Mouse (Mus musculus) frontal cortex, postnatal 36 days (tissue): Measurements from ENCODE around the gene Xrcc1.
A peak's percentile ranks its signal among the peaks of the same experiment; 100 is the strongest.
"Not testable (repeated sequence)": the region's sequence is repeated elsewhere in the genome, so short reads cannot be mapped to it uniquely, and the experiment has no call there.

Experiments
- DNase-seq, 2 experiments: peaks; one replicate each; pipeline ENCODE4 v3.0.0; 2022; ENCODE audit warnings: low spot score in 2 of 2

The Xrcc1 gene

GRCm38 (mm10) chr7:24546068-24546614, at the start of gene Xrcc1, which contains the start of gene Pinlyp:
TSS of gene Xrcc1 (plus strand) at chr7:24546289.
TSS of gene Pinlyp (minus strand) at chr7:24546118.
- DNase-seq = no peak

DNA sequence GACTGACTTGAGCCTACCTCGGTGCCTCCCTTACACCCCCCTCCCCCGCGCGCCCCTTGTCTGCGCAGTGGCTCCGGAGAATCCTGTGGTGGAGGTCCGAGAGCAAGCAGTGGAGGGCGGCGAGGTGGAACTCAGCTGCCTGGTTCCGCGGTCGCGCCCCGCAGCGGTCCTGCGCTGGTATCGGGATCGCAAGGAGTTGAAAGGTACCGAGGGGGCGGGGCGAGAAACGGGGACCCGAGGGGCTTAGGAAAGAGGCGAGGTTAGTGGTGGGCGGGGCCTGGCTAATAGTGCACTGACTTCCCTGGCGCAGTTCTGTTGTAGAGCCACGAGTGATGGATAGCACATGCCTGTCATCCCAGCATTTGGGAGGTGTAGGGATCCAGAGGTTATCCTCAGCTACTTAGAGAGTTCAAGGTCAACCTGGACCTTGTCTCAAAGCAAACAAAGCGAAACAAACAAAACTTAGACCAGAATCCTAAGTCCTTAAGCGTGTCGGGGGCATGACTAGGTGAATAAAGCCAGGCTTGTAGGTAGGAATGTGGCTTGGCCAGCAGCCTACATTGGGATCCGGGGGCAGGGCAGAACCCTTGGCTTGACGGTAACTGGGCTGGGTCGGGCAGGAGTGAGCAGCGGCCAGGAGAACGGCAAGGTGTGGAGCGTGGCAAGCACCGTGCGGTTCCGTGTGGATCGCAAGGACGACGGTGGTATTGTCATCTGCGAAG, 46.1 kb upstream of the Xrcc1 start:
- DNase-seq = no peak

DNA sequence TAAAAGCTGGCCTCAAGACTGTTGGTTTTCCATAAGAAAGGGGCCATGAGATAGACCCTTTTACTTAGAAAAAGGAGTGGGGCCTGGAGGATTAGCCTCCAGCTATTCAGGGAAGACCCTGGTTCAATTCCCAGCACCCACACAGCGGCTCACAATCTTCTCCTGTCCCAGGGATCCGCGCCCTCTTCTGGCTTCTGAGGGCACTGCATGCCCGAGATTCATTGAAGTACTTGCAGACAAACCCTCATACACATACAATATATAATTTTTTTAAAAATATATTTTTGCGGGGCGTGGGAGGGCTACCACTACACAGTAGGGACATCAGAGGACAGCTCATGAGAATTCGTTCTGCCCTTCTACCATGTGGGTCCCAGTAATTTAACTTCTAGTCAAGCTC, 45.2 kb upstream of the Xrcc1 start:
- DNase-seq = no peak

DNA sequence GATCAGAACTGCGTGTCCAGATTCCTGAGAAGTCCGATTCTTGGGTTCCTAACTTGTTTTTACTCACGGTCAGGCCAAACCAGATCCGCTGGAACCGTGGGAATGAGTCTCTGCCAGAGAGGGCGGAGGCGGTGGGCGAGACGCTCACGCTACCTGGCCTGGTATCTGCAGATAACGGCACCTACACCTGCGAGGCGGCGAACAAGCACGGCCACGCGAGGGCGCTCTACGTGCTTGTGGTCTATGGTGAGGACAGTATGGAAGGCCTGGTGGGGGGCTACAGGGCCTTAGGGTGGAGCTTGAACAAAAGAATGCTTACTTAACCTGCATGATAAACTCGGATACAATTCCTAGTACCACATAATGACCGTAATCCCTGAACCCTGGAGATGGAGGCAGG, 44.6 kb upstream of the Xrcc1 start:
- no peak for DNase-seq

GRCm38 (mm10) chr7:24504004-24504403, 42.1 kb upstream of the Xrcc1 start:
- DNase-seq = no peak

- no peak for DNase-seq
Observed at GRCm38 (mm10) chr7:24504868-24505267, 41.2 kb upstream of the Xrcc1 start.

- no peak for DNase-seq
Observed at GRCm38 (mm10) chr7:24505447-24506064, 40.5 kb upstream of the Xrcc1 start.

- no peak for DNase-seq
Observed at GRCm38 (mm10) chr7:24506065-24506459, 40.0 kb upstream of the Xrcc1 start.

- DNase-seq = peak; percentile 69 to 75
Observed at GRCm38 (mm10) chr7:24506476-24506837, 39.6 kb upstream of the Xrcc1 start.

GRCm38 (mm10) chr7:24506838-24507725, 39.0 kb upstream of the Xrcc1 start, which contains the start of gene Zfp428:
TSS of gene Zfp428 (plus strand) at chr7:24507006.
- peak; percentile 84 to 86 for DNase-seq

GRCm38 (mm10) chr7:24507726-24508114, 38.4 kb upstream of the Xrcc1 start:
- DNase-seq = no peak

GRCm38 (mm10) chr7:24512355-24512754, 33.7 kb upstream of the Xrcc1 start, which contains the start of gene AC161166.1:
TSS of gene AC161166.1 (minus strand) at chr7:24512455.
- no peak for DNase-seq

GRCm38 (mm10) chr7:24516319-24516718, 29.8 kb upstream of the Xrcc1 start:
- peak in 1 of 2 experiments; percentile 62 for DNase-seq

DNA sequence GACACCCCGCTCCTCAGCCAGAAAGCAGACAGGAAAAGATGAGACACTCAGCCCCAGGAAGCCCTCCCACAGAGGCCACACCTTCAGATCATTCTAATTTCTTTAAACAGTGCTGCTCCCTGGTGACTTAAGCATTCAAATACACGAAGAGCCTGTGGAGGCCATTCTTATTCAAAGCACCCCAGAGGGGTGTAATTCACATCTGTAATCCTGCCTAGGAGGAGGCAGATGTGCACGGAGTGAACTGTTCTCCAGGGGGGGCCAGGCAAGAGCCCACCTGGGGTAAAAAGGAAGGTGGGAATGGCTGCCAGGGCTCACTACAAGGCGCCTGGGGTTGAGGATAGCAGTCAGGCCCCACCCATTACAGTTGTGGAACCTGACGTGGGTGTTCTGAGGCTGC, 29.0 kb upstream of the Xrcc1 start:
- no peak for DNase-seq

- peak in 1 of 2 experiments; percentile 77 for DNase-seq
Observed at GRCm38 (mm10) chr7:24517654-24518053, 28.4 kb upstream of the Xrcc1 start.

GRCm38 (mm10) chr7:24519130-24519529, 27.0 kb upstream of the Xrcc1 start:
- no peak for DNase-seq

- not testable (repeated sequence) for DNase-seq
Observed at GRCm38 (mm10) chr7:24520054-24520453, 26.0 kb upstream of the Xrcc1 start.

GRCm38 (mm10) chr7:24522805-24523204, 23.3 kb upstream of the Xrcc1 start:
- DNase-seq = no peak

DNA sequence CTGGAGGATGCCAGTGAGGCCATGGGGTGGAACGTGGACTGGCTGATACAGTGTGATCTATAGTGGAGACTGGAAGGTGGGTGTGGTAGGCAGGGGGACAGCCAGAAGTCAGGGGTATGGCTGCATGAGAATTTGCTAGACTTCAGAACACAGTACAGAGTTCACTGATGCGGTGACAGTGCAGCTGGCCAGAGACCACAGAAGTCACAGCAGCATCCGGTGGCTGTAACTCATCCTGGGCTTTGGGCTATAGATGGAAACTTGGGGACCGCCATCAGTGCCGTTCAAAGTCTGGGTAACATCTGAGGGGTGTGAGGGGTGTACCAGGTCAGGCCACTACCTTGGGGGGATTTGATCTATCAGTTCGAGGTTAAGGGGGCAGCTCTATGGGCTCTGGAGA, 22.4 kb upstream of the Xrcc1 start:
- DNase-seq = no peak

- no peak for DNase-seq
Observed at GRCm38 (mm10) chr7:24524978-24525377, 21.1 kb upstream of the Xrcc1 start.

GRCm38 (mm10) chr7:24525686-24526420, 20.2 kb upstream of the Xrcc1 start:
- DNase-seq = no peak
